Mouse (Mus musculus): Measurements from ENCODE around the gene Zfp526.

Zfp526 gene

GRCm38 (mm10) chr7:25221102-25221883 is at the start of gene Zfp526:
Gene Zfp526 (plus strand): TSS chr7:25221425.
- CTCF ChIA-PET: no interaction called here

- CTCF ChIA-PET: interaction anchor here (0.6 kb wide), 1 partner anchor 10 kb away, joined by 3 read pairs; no protein-coding TSS in a partner anchor
Measured at GRCm38 (mm10) chr7:25172669-25173068, 48.6 kb upstream of the Zfp526 start.

GRCm38 (mm10) chr7:25174343-25174742 is 46.9 kb upstream of the Zfp526 start:
- CTCF ChIA-PET: interaction anchor here (0.6 kb wide), 1 partner anchor 95 kb away, joined by 3 read pairs; no protein-coding TSS in a partner anchor

GRCm38 (mm10) chr7:25178317-25178716 is 42.9 kb upstream of the Zfp526 start:
- CTCF ChIA-PET: interaction anchor here (0.6 to 1.1 kb wide), 7 partner anchors 10 to 452 kb away, joined by 3 to 9 read pairs (median 7); no protein-coding TSS in a partner anchor

- CTCF ChIA-PET: interaction anchor here (0.5 to 1.1 kb wide), 5 partner anchors 12 to 452 kb away, joined by 3 to 8 read pairs (median 5); no protein-coding TSS in a partner anchor
Measured at GRCm38 (mm10) chr7:25178787-25179605, 42.2 kb upstream of the Zfp526 start.

- CTCF ChIA-PET: no interaction called here
Measured at GRCm38 (mm10) chr7:25179606-25180161, 41.5 kb upstream of the Zfp526 start, which contains the start of gene Pou2f2. Gene Pou2f2 (minus strand): TSS chr7:25179726.

GRCm38 (mm10) chr7:25180512-25180911 is 40.7 kb upstream of the Zfp526 start:
- CTCF ChIA-PET: interaction anchor here (0.6 to 0.7 kb wide), 2 partner anchors 97 to 375 kb away, joined by 7 to 11 read pairs; no protein-coding TSS in a partner anchor

GRCm38 (mm10) chr7:25181331-25181790 is 39.9 kb upstream of the Zfp526 start:
- CTCF ChIA-PET: interaction anchor here (0.6 kb wide), 1 partner anchor 56 kb away, joined by 3 read pairs; no protein-coding TSS in a partner anchor

- CTCF ChIA-PET: no interaction called here
Measured at GRCm38 (mm10) chr7:25181814-25182213, 39.4 kb upstream of the Zfp526 start.

GRCm38 (mm10) chr7:25184091-25184490 is 37.1 kb upstream of the Zfp526 start:
- CTCF ChIA-PET: interaction anchor here (0.5 to 0.6 kb wide), 3 partner anchors 13 to 91 kb away, joined by 3 read pairs; no protein-coding TSS in a partner anchor

GRCm38 (mm10) chr7:25187662-25188650 is 33.3 kb upstream of the Zfp526 start:
- CTCF ChIA-PET: interaction anchor here (0.5 to 1.9 kb wide), 6 partner anchors 15 to 102 kb away, joined by 3 to 13 read pairs (median 3); no protein-coding TSS in a partner anchor

GRCm38 (mm10) chr7:25190806-25191205 is 30.4 kb upstream of the Zfp526 start:
- CTCF ChIA-PET: no interaction called here

- CTCF ChIA-PET: no interaction called here
Measured at GRCm38 (mm10) chr7:25192110-25192509, 29.1 kb upstream of the Zfp526 start.

GRCm38 (mm10) chr7:25195148-25195547 is 26.1 kb upstream of the Zfp526 start:
- CTCF ChIA-PET: no interaction called here

- CTCF ChIA-PET: no interaction called here
Measured at GRCm38 (mm10) chr7:25196107-25196506, 25.1 kb upstream of the Zfp526 start.

- CTCF ChIA-PET: interaction anchor here (0.7 kb wide), 1 partner anchor 81 kb away, joined by 9 read pairs; no protein-coding TSS in a partner anchor
Measured at GRCm38 (mm10) chr7:25197384-25198018, 23.7 kb upstream of the Zfp526 start.

- CTCF ChIA-PET: no interaction called here
Measured at GRCm38 (mm10) chr7:25203624-25204023, 17.6 kb upstream of the Zfp526 start.

- CTCF ChIA-PET: interaction anchor here (0.6 kb wide), 1 partner anchor 16 kb away, joined by 4 read pairs; no protein-coding TSS in a partner anchor
Measured at GRCm38 (mm10) chr7:25205355-25206093, 15.7 kb upstream of the Zfp526 start.

Measured in spleen, embryonic (tissue).